Mouse (Mus musculus) spleen, adult 2 months (tissue): ENCODE data around the gene Smad5.

ENCODE experiments used
- CTCF ChIP-seq: fragments of 200-500 bp; IDR thresholded peaks from 2 replicates; pipeline ENCODE4 v1.5.1; 2011; ENCODE audit warnings: mild to moderate bottlenecking, inconsistent platforms; ENCODE audit not compliant: insufficient read depth, insufficient read length, insufficient replicate concordance; ENCODE audit errors: extremely low read depth
- POLR2A ChIP-seq: fragments of 200-500 bp; IDR thresholded peaks from 2 replicates; pipeline ENCODE4 v1.6.1; 2011; ENCODE audit warnings: low read depth, low read length, inconsistent platforms

- no peak for TF ChIP-seq CTCF
- TF ChIP-seq POLR2A, result no peak
Measured at GRCm38 (mm10) chr13:56765284-56766032, 62.6 kb downstream of the Smad5 start.
